Mouse (Mus musculus) cerebellum, adult 11 months (tissue): ENCODE measurements at regions not wholly inside any gene's neighbourhood (a gene's known extent, or its start where the extent isn't known, plus 50 kb on each side); places are given as distances from the start of the nearest gene placed in this dataset.

Experiments
- DNase-seq: peaks from one replicate; pipeline ENCODE4 v3.0.0; 2022

GRCm38 (mm10) chr3:40094701-40095100, 436.4 kb upstream of the Intu start:
- DNase-seq = no peak

- DNase-seq = no peak
Measured at GRCm38 (mm10) chr3:40102698-40103097, 428.4 kb upstream of the Intu start.

- DNase-seq = no peak
Measured at GRCm38 (mm10) chr3:40114811-40115210, 416.3 kb upstream of the Intu start.

- DNase-seq = no peak
Measured at GRCm38 (mm10) chr3:40118551-40118950, 412.5 kb upstream of the Intu start.

GRCm38 (mm10) chr3:40119462-40119861, 411.6 kb upstream of the Intu start:
- no peak for DNase-seq

GRCm38 (mm10) chr3:40120298-40120875, 410.7 kb upstream of the Intu start:
- DNase-seq = no peak

GRCm38 (mm10) chr3:40123558-40124236, 407.4 kb upstream of the Intu start:
- DNase-seq = no peak

- no peak for DNase-seq
Measured at GRCm38 (mm10) chr3:40126903-40127302, 404.2 kb upstream of the Intu start.

GRCm38 (mm10) chr3:40130858-40131584, 400.1 kb upstream of the Intu start:
- DNase-seq = no peak

- DNase-seq = no peak
Measured at GRCm38 (mm10) chr3:40138671-40139070, 392.4 kb upstream of the Intu start.

- DNase-seq = no peak
Measured at GRCm38 (mm10) chr3:40142229-40142628, 388.9 kb upstream of the Intu start.

GRCm38 (mm10) chr3:40158631-40159030, 372.5 kb upstream of the Intu start:
- DNase-seq = no peak

- DNase-seq = no peak
Measured at GRCm38 (mm10) chr3:40159591-40160145, 371.4 kb upstream of the Intu start.

GRCm38 (mm10) chr3:40164181-40164580, 366.9 kb upstream of the Intu start:
- DNase-seq = no peak

- no peak for DNase-seq
Measured at GRCm38 (mm10) chr3:40167970-40168626, 363.0 kb upstream of the Intu start.

- no peak for DNase-seq
Measured at GRCm38 (mm10) chr3:40169590-40169989, 361.5 kb upstream of the Intu start.

- no peak for DNase-seq
Measured at GRCm38 (mm10) chr3:40179726-40180317, 351.3 kb upstream of the Intu start.

GRCm38 (mm10) chr3:40185597-40186320, 345.3 kb upstream of the Intu start:
- no peak for DNase-seq

- no peak for DNase-seq
Measured at GRCm38 (mm10) chr3:40189529-40189928, 341.6 kb upstream of the Intu start.

- DNase-seq = no peak
Measured at GRCm38 (mm10) chr3:40190024-40190423, 341.1 kb upstream of the Intu start.

GRCm38 (mm10) chr3:40200174-40200573, 330.9 kb upstream of the Intu start:
- no peak for DNase-seq

GRCm38 (mm10) chr3:40206326-40206725, 324.8 kb upstream of the Intu start:
- no peak for DNase-seq
